Mouse (Mus musculus) frontal cortex, postnatal 14 days (tissue): ENCODE results near the gene Gm15319.
"Not testable (repeated sequence)": the region's sequence is repeated elsewhere in the genome, so short reads cannot be mapped to it uniquely, and the experiment has no call there.

Experiments used
- DNase-seq, 2 experiments: peaks; one replicate each; pipeline ENCODE4 v3.0.0; 2022; ENCODE audit warnings: low spot score in 2 of 2

Gene Gm15319

GRCm38 (mm10) chr8:20363110-20363509, at the start of gene Gm15319:
Gm15319 (minus strand) TSS chr8:20363210.
- not testable (repeated sequence) for DNase-seq

- not testable (repeated sequence) for DNase-seq
Observed at GRCm38 (mm10) chr8:20410355-20410754, 47.3 kb upstream of the Gm15319 start.

- DNase-seq = peak in 1 of 2 experiments; percentile 21
Observed at GRCm38 (mm10) chr8:20408441-20409030, 45.5 kb upstream of the Gm15319 start.

- DNase-seq = peak; percentile 46 to 61
Observed at GRCm38 (mm10) chr8:20389363-20389739, 26.3 kb upstream of the Gm15319 start.

- peak; percentile 50 to 57 for DNase-seq
Observed at GRCm38 (mm10) chr8:20388706-20389362, 25.8 kb upstream of the Gm15319 start.

- DNase-seq = peak in 1 of 2 experiments; percentile 17
Observed at GRCm38 (mm10) chr8:20387121-20387794, 24.2 kb upstream of the Gm15319 start.

- not testable (repeated sequence) for DNase-seq
Observed at GRCm38 (mm10) chr8:20384990-20385389, 22.0 kb upstream of the Gm15319 start.

- DNase-seq = peak; percentile 8 to 23
Observed at GRCm38 (mm10) chr8:20384131-20384530, 21.1 kb upstream of the Gm15319 start.

- not testable (repeated sequence) for DNase-seq
Observed at GRCm38 (mm10) chr8:20382146-20382545, 19.1 kb upstream of the Gm15319 start.

GRCm38 (mm10) chr8:20381637-20382036, 18.6 kb upstream of the Gm15319 start:
- not testable (repeated sequence) for DNase-seq

- DNase-seq = peak; percentile 4 to 5
Observed at GRCm38 (mm10) chr8:20381239-20381620, 18.2 kb upstream of the Gm15319 start.

- peak; percentile 9 to 17 for DNase-seq
Observed at GRCm38 (mm10) chr8:20380590-20381238, 17.7 kb upstream of the Gm15319 start.

- peak in 1 of 2 experiments; percentile 27 for DNase-seq
Observed at GRCm38 (mm10) chr8:20379650-20380436, 16.8 kb upstream of the Gm15319 start.

- DNase-seq = peak; percentile 26
Observed at GRCm38 (mm10) chr8:20378786-20379649, 16.0 kb upstream of the Gm15319 start.

GRCm38 (mm10) chr8:20378353-20378752, 15.3 kb upstream of the Gm15319 start:
- peak; percentile 37 to 38 for DNase-seq

GRCm38 (mm10) chr8:20375698-20376097, 12.7 kb upstream of the Gm15319 start:
- not testable (repeated sequence) for DNase-seq

- DNase-seq = not testable (repeated sequence)
Observed at GRCm38 (mm10) chr8:20356386-20356785, 6.6 kb downstream of the Gm15319 start.

GRCm38 (mm10) chr8:20353579-20353978, 9.4 kb downstream of the Gm15319 start:
- DNase-seq = not testable (repeated sequence)

GRCm38 (mm10) chr8:20302759-20303158, 60.3 kb downstream of the Gm15319 start:
- not testable (repeated sequence) for DNase-seq

- not testable (repeated sequence) for DNase-seq
Observed at GRCm38 (mm10) chr8:20300042-20300441, 63.0 kb downstream of the Gm15319 start.
